Mouse (Mus musculus): ENCODE results near the gene Cldn20. TPM values are rescaled to one million over a fixed set of nuclear protein-coding genes. Genes with fewer than 3 reads are reported as not detected.
A peak's percentile ranks its signal among the peaks of the same experiment; 100 is the strongest.

Cldn20 gene
- polyA plus RNA-seq, 1 experiment: 0.19 TPM

DNA sequence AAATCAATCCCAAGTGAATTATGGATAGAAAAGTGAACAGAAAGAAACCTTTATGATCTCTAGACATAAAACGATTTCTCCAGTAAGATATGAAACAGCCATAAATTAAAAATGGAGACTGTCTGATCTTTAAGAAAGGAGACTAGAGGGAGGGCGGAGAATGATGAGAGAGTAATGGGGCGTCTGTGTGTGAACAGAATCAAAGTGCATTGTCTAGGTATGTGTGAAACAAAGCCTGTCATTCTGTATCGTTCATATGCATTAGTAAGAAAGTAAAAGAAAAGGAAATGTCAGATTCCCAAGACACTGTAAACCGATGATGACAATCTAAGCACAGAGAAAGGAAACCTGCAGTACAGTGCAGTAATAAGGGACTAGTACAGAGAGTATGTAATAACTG is 8.7 kb downstream of the Cldn20 start:
- Histone ChIP-seq H3K36me3 (ENCODE audit: control insufficient read depth, insufficient read depth) (peaks cover 12% of the 10 kb centered on the region), H3K4me3 (no peak overlapping the region), H3K79me2 (ENCODE audit: control insufficient read depth, insufficient read depth) (no peaks in the 10 kb centered on the region), H3ac (ENCODE audit: control insufficient read depth, insufficient read length) (no peak overlapping the region), H3K4me2 (ENCODE audit: low read depth) (no peak overlapping the region), H3K27me3 (ENCODE audit: control insufficient read depth, insufficient read depth, insufficient read length) (no peaks in the 10 kb centered on the region)
- TF ChIP-seq MAX (IDR thresholded peaks at IDR 0.05; ENCODE audit: low read depth) (no peak), E2F4 (IDR thresholded peaks at IDR 0.05; ENCODE audit: insufficient read depth) (no peak), TCF3 (IDR thresholded peaks at IDR 0.05; ENCODE audit: insufficient read length, low read depth) (no peak), TCF12 (IDR thresholded peaks at IDR 0.05; ENCODE audit: insufficient read depth, poor library complexity, severe bottlenecking) (no peak), REST (IDR thresholded peaks at IDR 0.05; ENCODE audit: insufficient read depth, insufficient read length) (no peak), MYOD1 (IDR thresholded peaks at IDR 0.05; ENCODE audit: control insufficient read depth in 1 of 3, insufficient read length in 2 of 3, low read depth in 2 of 3) (no peak), CEBPB (IDR thresholded peaks at IDR 0.05; ENCODE audit: insufficient read depth, poor library complexity, severe bottlenecking) (no peak), POLR2A (IDR thresholded peaks at IDR 0.05; ENCODE audit: insufficient read length, low read depth) (no peak), USF1 (IDR thresholded peaks at IDR 0.05; ENCODE audit: low read depth) (no peak), SRF (IDR thresholded peaks at IDR 0.05; ENCODE audit: control insufficient read depth, insufficient read length, low read depth) (no peak), MYOG (IDR thresholded peaks at IDR 0.05; ENCODE audit: control insufficient read depth in 1 of 3, insufficient read depth in 1 of 3, insufficient read length in 2 of 3, low read depth in 2 of 3) (no peak), POLR2AphosphoS2 (IDR thresholded peaks at IDR 0.05; ENCODE audit: insufficient read length, low read depth) (no peak)

DNA sequence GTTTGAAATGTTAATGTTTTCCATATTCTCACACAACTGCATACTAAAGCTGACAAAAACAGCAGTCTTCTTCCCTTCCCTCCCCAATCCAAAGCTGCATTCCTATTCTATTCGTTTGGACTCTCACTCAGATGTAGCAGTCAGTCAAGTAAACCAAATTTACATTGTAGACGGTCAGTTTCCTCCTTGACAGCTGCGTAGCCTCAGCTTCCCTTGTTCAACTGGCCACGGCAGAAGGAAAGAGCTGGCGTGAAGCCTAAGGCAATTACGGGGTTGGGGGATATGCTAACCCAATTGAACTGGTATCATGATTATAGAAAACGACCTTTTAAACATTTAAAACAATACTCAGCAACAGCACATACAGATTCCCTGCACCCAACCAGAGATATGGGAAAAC is 15.4 kb downstream of the Cldn20 start:
- Histone ChIP-seq H3K27me3 (ENCODE audit: control insufficient read depth, insufficient read depth, insufficient read length) (no peaks in the 10 kb centered on the region), H3K36me3 (ENCODE audit: control insufficient read depth, insufficient read depth) (peaks cover under 1% of the 10 kb centered on the region)
- TF ChIP-seq MYOG (IDR thresholded peaks at IDR 0.05; ENCODE audit: control insufficient read depth in 1 of 3, insufficient read depth in 1 of 3, insufficient read length in 2 of 3, low read depth in 2 of 3): no peak
- no peak for TF ChIP-seq CEBPB (IDR thresholded peaks at IDR 0.05; ENCODE audit: insufficient read depth, poor library complexity, severe bottlenecking)
- no peak for TF ChIP-seq SRF (IDR thresholded peaks at IDR 0.05; ENCODE audit: control insufficient read depth, insufficient read length, low read depth)
- TF ChIP-seq MAX (IDR thresholded peaks at IDR 0.05; ENCODE audit: low read depth): no peak
- TF ChIP-seq REST (IDR thresholded peaks at IDR 0.05; ENCODE audit: insufficient read depth, insufficient read length): no peak
- TF ChIP-seq USF1 (IDR thresholded peaks at IDR 0.05; ENCODE audit: low read depth): no peak
- TF ChIP-seq MYOD1 (IDR thresholded peaks at IDR 0.05; ENCODE audit: control insufficient read depth in 1 of 3, insufficient read length in 2 of 3, low read depth in 2 of 3): no peak
- no peak for TF ChIP-seq E2F4 (IDR thresholded peaks at IDR 0.05; ENCODE audit: insufficient read depth)
- TF ChIP-seq POLR2A (IDR thresholded peaks at IDR 0.05; ENCODE audit: insufficient read length, low read depth): no peak
- TF ChIP-seq POLR2AphosphoS2 (IDR thresholded peaks at IDR 0.05; ENCODE audit: insufficient read length, low read depth): no peak
- TF ChIP-seq TCF12 (IDR thresholded peaks at IDR 0.05; ENCODE audit: insufficient read depth, poor library complexity, severe bottlenecking): no peak
- TF ChIP-seq TCF3 (IDR thresholded peaks at IDR 0.05; ENCODE audit: insufficient read length, low read depth): no peak

GRCm38 (mm10) chr17:3556251-3556650 is 23.9 kb downstream of the Cldn20 start:
- no peaks in the 10 kb centered on the region for H3K79me2 ChIP-seq (ENCODE audit: control insufficient read depth, insufficient read depth)
- H3K4me3 ChIP-seq: peak overlapping the region; percentile 73
- H3K27me3 ChIP-seq (ENCODE audit: control insufficient read depth, insufficient read depth, insufficient read length): no peaks in the 10 kb centered on the region
- peak overlapping the region; percentile 81 for H3K4me2 ChIP-seq (ENCODE audit: low read depth)
- TF ChIP-seq MYOD1 (IDR thresholded peaks at IDR 0.05; ENCODE audit: control insufficient read depth in 1 of 3, insufficient read length in 2 of 3, low read depth in 2 of 3) (no peak), MYOG (IDR thresholded peaks at IDR 0.05; ENCODE audit: control insufficient read depth in 1 of 3, insufficient read depth in 1 of 3, insufficient read length in 2 of 3, low read depth in 2 of 3) (no peak), TCF3 (IDR thresholded peaks at IDR 0.05; ENCODE audit: insufficient read length, low read depth) (no peak), REST (IDR thresholded peaks at IDR 0.05; ENCODE audit: insufficient read depth, insufficient read length) (no peak), SRF (IDR thresholded peaks at IDR 0.05; ENCODE audit: control insufficient read depth, insufficient read length, low read depth) (no peak), USF1 (IDR thresholded peaks at IDR 0.05; ENCODE audit: low read depth) (no peak), CEBPB (IDR thresholded peaks at IDR 0.05; ENCODE audit: insufficient read depth, poor library complexity, severe bottlenecking) (no peak), MAX (IDR thresholded peaks at IDR 0.05; ENCODE audit: low read depth) (no peak), E2F4 (IDR thresholded peaks at IDR 0.05; ENCODE audit: insufficient read depth) (no peak), POLR2AphosphoS2 (IDR thresholded peaks at IDR 0.05; ENCODE audit: insufficient read length, low read depth) (no peak), POLR2A (IDR thresholded peaks at IDR 0.05; ENCODE audit: insufficient read length, low read depth) (no peak), TCF12 (IDR thresholded peaks at IDR 0.05; ENCODE audit: insufficient read depth, poor library complexity, severe bottlenecking) (no peak)
- H3ac ChIP-seq (ENCODE audit: control insufficient read depth, insufficient read length): no peak overlapping the region
- H3K36me3 ChIP-seq (ENCODE audit: control insufficient read depth, insufficient read depth): no peaks in the 10 kb centered on the region

More for the DNA sequence above, 15.4 kb downstream of the Cldn20 start:
- Histone ChIP-seq H3K4me3 (no peak overlapping the region), H3K4me2 (ENCODE audit: low read depth) (no peak overlapping the region), H3ac (ENCODE audit: control insufficient read depth, insufficient read length) (no peak overlapping the region), H3K79me2 (ENCODE audit: control insufficient read depth, insufficient read depth) (no peaks in the 10 kb centered on the region)

- H3K79me2 ChIP-seq (ENCODE audit: control insufficient read depth, insufficient read depth): no peaks in the 10 kb centered on the region
- H3ac ChIP-seq (ENCODE audit: control insufficient read depth, insufficient read length): no peak within 1 kb of the TSS
- H3K4me3 ChIP-seq: peak within 1 kb of the TSS; percentile 73
- TF ChIP-seq POLR2AphosphoS2 (IDR thresholded peaks at IDR 0.05; ENCODE audit: insufficient read length, low read depth) (peak; percentile 52), TCF3 (IDR thresholded peaks at IDR 0.05; ENCODE audit: insufficient read length, low read depth) (no peak), SRF (IDR thresholded peaks at IDR 0.05; ENCODE audit: control insufficient read depth, insufficient read length, low read depth) (peak; percentile 31), MYOD1 (IDR thresholded peaks at IDR 0.05; ENCODE audit: control insufficient read depth in 1 of 3, insufficient read length in 2 of 3, low read depth in 2 of 3) (peak in 1 of 3 experiments; percentile 25), E2F4 (IDR thresholded peaks at IDR 0.05; ENCODE audit: insufficient read depth) (peak; percentile 57), MYOG (IDR thresholded peaks at IDR 0.05; ENCODE audit: control insufficient read depth in 1 of 3, insufficient read depth in 1 of 3, insufficient read length in 2 of 3, low read depth in 2 of 3) (peak in 1 of 3 experiments; percentile 34), POLR2A (IDR thresholded peaks at IDR 0.05; ENCODE audit: insufficient read length, low read depth) (peak; percentile 71), CEBPB (IDR thresholded peaks at IDR 0.05; ENCODE audit: insufficient read depth, poor library complexity, severe bottlenecking) (no peak)
- H3K27me3 ChIP-seq (ENCODE audit: control insufficient read depth, insufficient read depth, insufficient read length): no peaks in the 10 kb centered on the region
- H3K36me3 ChIP-seq (ENCODE audit: control insufficient read depth, insufficient read depth): no peaks in the 10 kb centered on the region
- H3K4me2 ChIP-seq (ENCODE audit: low read depth): peak within 1 kb of the TSS; percentile 92
Measured at GRCm38 (mm10) chr17:3557331-3558311, 25.3 kb downstream of the Cldn20 start, which contains the start of gene Tfb1m. TSS of gene Tfb1m (minus strand) at chr17:3557781.
